Mouse (Mus musculus) left cerebral cortex, postnatal 36 days (tissue): ENCODE data around the gene Bend4. TPM values are rescaled to one million over a fixed set of nuclear protein-coding genes. Genes with fewer than 3 reads are reported as not detected.

Experiments
- DNase-seq, 2 experiments: peaks; one replicate each; pipeline ENCODE4 v3.0.0; 2021 to 2022; ENCODE audit warnings: low spot score in 2 of 2, mixed read lengths in 1 of 2
- intact Hi-C: fragments of 180-260 bp; cut with DNase I; formaldehyde crosslinking; loops from one replicate; pipeline ENCODE4 v1.15.1; 2025
- total RNA-seq, 2 experiments: library from RNA; stranded (reverse); gene quantifications; 2 replicates each; pipeline ENCODE4 v1.2.3; 2021

Gene Bend4
- 1 to 10 TPM; 6.1 to 7.6 TPM for total RNA-seq

DNA sequence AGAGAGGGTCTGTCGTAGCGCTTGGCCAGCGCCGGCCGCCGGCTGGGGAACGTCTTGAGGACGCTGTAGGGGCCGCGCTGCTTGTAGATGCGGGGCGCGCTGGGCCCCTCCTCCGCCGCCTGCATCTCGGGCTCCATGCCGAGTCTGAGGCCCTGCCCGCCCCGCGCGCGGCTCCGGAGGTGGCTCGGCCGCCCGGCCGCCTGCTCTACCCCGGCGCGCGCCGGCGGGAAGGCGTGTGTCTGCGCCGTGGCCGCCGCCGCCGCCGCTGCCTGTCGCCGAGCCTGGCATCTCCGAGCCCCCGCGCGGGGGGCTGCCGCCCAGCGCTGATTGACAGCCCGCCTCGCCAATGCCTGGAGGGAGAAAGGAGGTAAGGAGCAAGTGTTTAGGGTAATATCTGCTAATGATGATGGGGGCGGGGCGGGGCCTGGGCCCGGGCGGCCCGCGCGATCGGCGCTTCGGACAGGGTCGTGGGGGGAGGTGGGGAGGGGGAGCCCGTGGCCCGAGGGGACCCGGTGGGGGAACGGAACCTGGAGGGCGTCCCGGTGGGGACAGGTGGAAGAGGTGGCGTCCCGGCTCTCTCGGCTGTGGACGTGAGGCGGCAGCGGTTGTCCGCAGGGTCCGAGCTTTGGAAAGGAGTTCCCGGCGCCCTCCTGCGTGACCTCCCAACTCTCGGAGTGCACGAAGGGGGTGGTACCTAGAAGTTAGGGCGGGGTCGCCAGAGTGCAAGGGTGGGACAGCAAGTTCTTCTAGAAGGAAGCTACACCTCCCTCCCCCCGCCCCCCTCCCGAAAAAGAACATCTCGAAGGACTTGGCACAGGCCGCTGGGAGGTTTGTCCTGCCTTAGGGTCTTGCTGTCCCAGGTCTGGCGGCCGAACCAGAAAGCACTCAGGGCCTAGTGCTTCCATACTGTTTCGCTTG lies at the start of gene Bend4:
Gene Bend4, minus strand, starts transcription at position 868 of the 918 bp plus-strand sequence.
- peak; percentile 72 to 79 for DNase-seq
- intact Hi-C loops, result no loop called here

- intact Hi-C loops, result no loop called here
- DNase-seq, result no peak
Measured at GRCm38 (mm10) chr5:67473723-67474122, 45.6 kb upstream of the Bend4 start.

- no peak for DNase-seq
- intact Hi-C loops, result no loop called here
Measured at GRCm38 (mm10) chr5:67473094-67473493, 45.0 kb upstream of the Bend4 start.

- intact Hi-C loops, result no loop called here
- DNase-seq, result no peak
Measured at GRCm38 (mm10) chr5:67466866-67467530, 38.9 kb upstream of the Bend4 start.

- DNase-seq, result no peak
- intact Hi-C loops, result no loop called here
Measured at GRCm38 (mm10) chr5:67464899-67465298, 36.8 kb upstream of the Bend4 start.

- intact Hi-C loops, result no loop called here
- no peak for DNase-seq
Measured at GRCm38 (mm10) chr5:67463636-67464035, 35.5 kb upstream of the Bend4 start.

DNA sequence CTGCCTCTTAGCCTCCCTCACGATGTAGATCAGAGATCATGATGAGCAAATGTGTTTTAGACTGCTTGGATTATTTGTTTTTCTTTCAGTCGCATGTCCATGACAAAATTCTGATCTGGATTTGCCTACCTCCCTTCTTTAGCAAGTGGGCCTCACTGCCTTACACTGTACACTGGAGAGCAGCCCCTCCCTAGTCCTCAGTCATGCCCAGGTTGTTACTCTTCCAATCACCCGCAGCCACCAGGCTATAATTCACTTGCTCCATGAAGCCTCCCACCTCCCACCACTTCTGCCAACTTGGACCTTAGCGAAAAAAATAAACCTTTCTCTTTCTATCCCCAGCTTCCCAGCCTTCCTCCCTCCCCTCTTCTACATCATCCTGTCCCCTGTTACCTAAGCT lies 34.2 kb upstream of the Bend4 start:
- intact Hi-C loops, result no loop called here
- DNase-seq, result no peak

DNA sequence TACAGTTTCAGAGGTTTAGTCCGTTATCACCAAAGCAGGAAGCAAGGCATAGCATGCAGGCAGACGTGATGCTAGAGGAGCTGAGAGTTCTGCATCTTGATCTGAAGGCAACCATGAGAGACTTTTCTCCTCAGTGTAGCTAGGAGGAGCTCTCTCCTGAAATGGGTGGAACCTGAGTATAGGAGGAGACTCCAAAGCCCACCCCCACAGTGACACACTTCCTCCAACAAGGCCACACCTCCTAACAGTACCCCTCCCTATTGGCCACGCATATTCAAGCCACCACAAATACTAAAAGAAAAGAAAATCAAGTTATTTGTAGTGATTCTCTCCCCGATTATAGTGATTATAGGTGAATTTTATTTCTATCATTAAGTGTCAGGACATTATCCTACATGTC lies 28.7 kb upstream of the Bend4 start:
- no peak for DNase-seq
- intact Hi-C loops, result no loop called here

GRCm38 (mm10) chr5:67454282-67454681 lies 26.2 kb upstream of the Bend4 start:
- intact Hi-C loops, result no loop called here
- DNase-seq, result no peak

GRCm38 (mm10) chr5:67449957-67450630 lies 22.0 kb upstream of the Bend4 start:
- intact Hi-C loops, result no loop called here
- no peak for DNase-seq

- intact Hi-C loops, result no loop called here
- DNase-seq, result peak; percentile 16 to 18
Measured at GRCm38 (mm10) chr5:67446526-67446925, 18.4 kb upstream of the Bend4 start.

DNA sequence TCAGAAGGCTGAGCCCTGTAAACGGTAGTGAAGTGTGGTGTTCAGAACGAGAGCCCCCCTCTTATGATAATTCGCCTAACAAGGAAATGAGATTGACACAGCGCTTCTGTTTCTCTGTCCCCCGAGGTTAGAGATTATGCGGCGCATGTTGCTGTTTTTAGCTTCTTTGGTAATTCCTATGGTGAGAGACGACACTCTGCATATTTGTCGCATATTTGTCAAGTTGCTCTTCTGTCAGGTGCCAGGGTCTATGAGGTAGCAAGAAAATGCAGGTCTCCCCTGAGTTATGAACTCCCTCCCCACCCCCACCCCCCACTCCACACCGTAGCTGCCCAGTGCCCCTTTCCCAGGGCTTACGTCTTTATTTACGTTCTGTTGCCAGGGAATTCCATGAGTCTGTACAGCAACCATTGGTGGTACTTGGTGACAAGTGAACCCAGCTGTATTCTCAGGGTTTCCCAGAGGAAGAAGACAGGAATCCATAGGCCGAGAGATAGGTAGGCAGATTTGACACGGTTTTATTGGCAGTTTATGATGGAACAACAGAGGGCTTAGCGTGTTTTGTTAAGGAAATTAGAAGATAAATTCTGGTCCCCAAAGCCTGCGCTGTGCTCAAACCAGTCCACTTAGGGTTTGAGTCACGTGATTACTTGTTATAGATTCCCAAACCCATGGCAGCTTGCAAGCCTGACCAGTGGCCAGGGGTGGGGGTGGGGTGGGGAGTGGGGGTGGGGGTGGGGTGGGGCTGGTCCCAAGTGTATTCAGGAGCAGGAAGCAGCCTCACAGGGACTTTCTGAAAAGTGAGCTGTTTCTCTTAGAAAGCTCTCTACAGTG lies 16.3 kb upstream of the Bend4 start:
- DNase-seq, result no peak
- intact Hi-C loops, result no loop called here

GRCm38 (mm10) chr5:67442813-67443450 lies 14.8 kb upstream of the Bend4 start:
- intact Hi-C loops, result no loop called here
- DNase-seq, result no peak

DNA sequence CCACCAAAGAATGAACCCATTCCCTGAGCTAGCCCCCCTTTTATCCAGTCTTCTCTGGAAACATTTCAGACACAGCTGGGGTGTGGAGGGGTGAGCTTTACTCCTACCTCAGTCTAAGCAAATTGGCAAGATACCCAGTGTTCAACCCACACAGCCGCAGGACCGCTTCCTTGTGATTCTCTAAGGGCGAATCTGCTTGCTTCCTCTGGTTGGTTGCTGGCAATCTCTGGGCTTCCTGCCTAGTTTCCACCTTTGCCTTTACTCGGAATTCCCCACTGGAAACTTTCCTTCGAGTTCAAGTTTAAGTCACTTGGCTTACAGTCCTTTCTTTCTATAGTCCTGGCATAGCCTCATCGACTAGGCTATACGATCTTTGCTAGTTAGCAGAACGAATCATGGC lies 12.5 kb upstream of the Bend4 start:
- intact Hi-C loops, result no loop called here
- peak in 1 of 2 experiments; percentile 24 for DNase-seq

- intact Hi-C loops, result no loop called here
Measured at GRCm38 (mm10) chr5:67437403-67437802, 9.3 kb upstream of the Bend4 start.

DNA sequence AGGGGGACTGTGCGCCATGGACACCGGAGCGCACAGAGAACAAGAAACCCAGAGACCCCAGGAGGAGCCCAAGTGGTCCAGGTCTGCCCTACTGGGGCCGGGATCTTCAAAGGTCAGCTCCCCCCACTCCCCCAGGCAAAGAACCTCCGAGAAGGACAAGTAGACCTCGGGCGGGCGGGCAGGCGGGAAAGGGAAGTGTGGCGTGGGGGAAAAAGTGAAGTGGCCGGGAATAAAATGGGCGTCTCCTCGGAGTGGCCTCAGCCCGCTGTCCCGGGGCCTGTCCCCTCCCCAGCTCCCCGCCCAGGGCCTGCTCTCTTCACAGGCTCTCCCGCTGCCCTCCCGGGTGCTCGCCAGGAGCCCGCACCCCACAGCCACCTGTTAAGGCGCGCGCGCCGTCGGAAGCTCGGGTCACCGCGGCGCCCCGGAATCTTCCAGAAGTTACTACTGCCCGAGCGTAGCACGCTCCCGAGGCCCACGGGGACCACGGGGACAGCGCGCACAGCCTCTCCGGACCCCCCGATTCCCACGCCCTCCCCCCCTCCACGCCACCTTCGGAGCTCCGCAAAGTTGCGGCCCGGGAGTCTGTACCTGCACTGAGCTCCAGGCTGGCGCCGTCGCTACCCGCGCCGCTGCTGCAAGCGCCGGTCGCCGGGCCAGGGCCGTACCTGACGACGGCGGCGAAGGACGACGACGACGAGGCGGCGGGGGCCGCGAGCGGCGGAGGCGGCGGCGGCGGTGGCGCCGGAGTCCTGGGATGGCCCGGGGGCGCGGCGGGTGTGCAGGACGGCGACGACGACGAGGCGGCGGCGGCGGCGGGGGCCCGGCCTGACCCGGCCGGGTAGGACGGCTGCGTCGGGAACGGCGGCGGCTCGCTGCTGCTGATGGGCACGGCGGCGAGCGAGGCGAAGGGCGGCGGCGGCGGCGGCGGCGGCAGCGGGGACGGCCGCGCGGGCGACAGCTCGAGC lies 1.4 kb downstream of the Bend4 start:
- intact Hi-C loops, result no loop called here
- peak; percentile 10 to 31 for DNase-seq

More at GRCm38 (mm10) chr5:67437403-67437802, 9.3 kb upstream of the Bend4 start:
- DNase-seq, result no peak

DNA sequence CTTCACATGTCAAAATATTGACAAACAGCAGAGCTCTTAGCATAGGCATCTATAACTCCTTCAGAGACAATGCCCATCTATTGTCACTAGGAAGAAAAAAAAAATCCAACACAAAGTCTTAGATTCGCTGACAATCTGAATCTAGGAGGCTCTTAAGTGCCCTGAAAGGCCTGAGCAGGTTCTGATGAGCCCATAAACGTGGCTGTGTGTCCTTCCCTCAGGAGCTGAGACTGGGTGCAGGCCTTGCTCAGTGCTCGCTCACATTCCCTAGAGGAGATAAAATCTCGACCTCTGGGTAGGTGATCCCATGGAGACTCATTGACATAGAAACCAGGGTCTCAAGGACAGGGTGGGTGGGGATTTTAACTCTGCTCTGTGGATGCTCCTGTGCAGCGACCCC lies 2.1 kb downstream of the Bend4 start:
- intact Hi-C loops, result no loop called here
- DNase-seq, result no peak

DNA sequence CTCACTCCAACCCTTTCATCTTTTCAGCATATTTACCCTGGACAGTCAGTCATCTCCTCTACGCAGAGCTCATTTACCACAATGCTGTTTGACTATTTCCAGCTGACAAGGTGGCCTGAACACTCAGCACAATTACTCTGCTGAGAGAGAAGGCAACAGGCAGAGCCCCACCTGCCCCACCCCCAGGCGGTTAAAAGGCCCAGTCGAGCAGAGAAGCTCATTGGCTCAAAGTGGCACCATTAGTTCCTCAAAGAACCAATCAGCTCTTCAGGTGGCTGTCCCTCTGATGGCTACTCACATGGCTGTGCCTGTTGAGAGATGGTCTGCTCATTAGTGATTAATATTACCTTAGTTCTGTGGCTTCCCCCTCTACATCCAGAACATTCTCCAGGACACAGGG lies 3.5 kb downstream of the Bend4 start:
- DNase-seq, result no peak
- intact Hi-C loops, result no loop called here
